Mouse (Mus musculus): ENCODE measurements around the gene Nat9. TPM values are rescaled to one million over a fixed set of nuclear protein-coding genes. Genes with fewer than 3 reads are reported as not detected.

Nat9 gene
- polyA plus RNA-seq, 1 experiment from 2014 or later, result 24.1 TPM

GRCm38 (mm10) chr11:115188539-115189231 is 1.0 kb upstream of the Nat9 start:
- Histone ChIP-seq H3K4me2 (peak overlapping the region; percentile 92), H3K27ac (replicated peaks) (no peak overlapping the region), H3K9ac (no peak overlapping the region)

DNA sequence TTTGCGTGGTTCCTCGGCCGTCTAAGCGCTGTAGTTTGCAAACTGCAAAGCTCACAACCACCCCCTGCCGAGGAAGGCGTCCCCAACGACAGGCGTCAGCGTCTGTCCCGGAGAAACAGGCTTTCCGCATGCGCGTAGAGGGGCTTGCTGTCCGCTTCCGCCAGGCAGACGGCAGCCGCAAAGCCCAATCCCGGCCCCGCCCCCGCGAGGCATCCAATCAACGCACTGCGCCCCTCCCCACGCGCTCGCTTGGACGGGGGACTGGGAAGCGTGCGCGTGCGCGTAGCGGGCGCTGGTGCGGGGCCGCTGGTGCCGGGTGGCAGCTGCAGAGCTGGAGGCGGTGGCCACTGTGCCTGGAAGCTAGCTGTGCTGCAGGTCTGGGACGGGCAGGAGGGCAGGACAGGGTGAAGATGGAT is 427 bp downstream of the Nat9 start, which contains the start of gene Tmem104:
Gene Tmem104 (plus strand): TSS at position 264 of the 416 bp plus-strand sequence.
- peak within 1 kb of the TSS; percentile 89 for H3K9ac ChIP-seq
- H3K4me2 ChIP-seq, result peak within 1 kb of the TSS; percentile 92
- H3K36me3 ChIP-seq, result peaks cover 16% of the 10 kb centered on the region; the same call in 1 of the 2 replicates
- WGBS, result under 1% methylated on average over 39 of the region's 39 CpGs
- peak within 1 kb of the TSS; percentile 83 for H3K27ac ChIP-seq (replicated peaks)
- no peaks in the 10 kb centered on the region for H3K27me3 ChIP-seq
- peak; percentile 92 for ATAC-seq (ENCODE audit: low read depth)
- peak within 1 kb of the TSS; percentile 68 for H3K4me3 ChIP-seq
- H3K9me3 ChIP-seq, result no peaks in the 10 kb centered on the region
- H3K4me1 ChIP-seq (replicated peaks), result peaks cover 21% of the 10 kb centered on the region

More at GRCm38 (mm10) chr11:115188539-115189231, 1.0 kb upstream of the Nat9 start:
- H3K27me3 ChIP-seq, result no peaks in the 10 kb centered on the region
- H3K9me3 ChIP-seq, result no peaks in the 10 kb centered on the region
- WGBS, result 90% methylated on average over 13 of the region's 13 CpGs
- peaks cover 21% of the 10 kb centered on the region for H3K4me1 ChIP-seq (replicated peaks)
- no peak overlapping the region for H3K4me3 ChIP-seq
- no peak for ATAC-seq (ENCODE audit: low read depth)
- H3K36me3 ChIP-seq, result peaks cover 16% of the 10 kb centered on the region; the same call in 1 of the 2 replicates

DNA sequence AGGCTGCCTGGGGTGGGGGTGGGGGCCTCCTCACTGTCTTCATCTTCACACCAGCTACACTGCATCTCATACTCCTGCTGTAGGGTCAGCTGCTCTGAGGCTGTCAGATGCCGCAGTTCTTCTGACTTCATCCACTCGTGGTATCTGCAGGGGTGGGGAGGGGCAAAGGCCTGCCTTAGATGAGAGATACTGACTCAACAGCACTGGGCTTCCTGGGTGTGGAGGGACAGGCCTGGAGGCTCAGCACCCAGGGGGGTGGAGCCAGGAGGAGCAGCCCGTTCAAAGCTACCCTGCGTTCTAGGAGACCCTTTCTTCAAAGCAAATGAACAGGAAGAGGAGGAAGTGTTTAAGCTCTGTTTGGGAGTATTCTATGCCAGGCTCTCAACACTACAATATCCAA is 2.7 kb downstream of the Nat9 start:
- H3K4me2 ChIP-seq, result no peak overlapping the region
- ATAC-seq (ENCODE audit: low read depth), result no peak
- H3K36me3 ChIP-seq, result peaks cover 12% of the 10 kb centered on the region; the same call in 1 of the 2 replicates
- no peaks in the 10 kb centered on the region for H3K9me3 ChIP-seq
- peaks cover 21% of the 10 kb centered on the region for H3K4me1 ChIP-seq (replicated peaks)
- 50% methylated on average over 4 of the region's 4 CpGs for WGBS
- no peaks in the 10 kb centered on the region for H3K27me3 ChIP-seq
- no peak overlapping the region for H3K27ac ChIP-seq (replicated peaks)
- H3K4me3 ChIP-seq, result no peak overlapping the region
- H3K9ac ChIP-seq, result no peak overlapping the region

DNA sequence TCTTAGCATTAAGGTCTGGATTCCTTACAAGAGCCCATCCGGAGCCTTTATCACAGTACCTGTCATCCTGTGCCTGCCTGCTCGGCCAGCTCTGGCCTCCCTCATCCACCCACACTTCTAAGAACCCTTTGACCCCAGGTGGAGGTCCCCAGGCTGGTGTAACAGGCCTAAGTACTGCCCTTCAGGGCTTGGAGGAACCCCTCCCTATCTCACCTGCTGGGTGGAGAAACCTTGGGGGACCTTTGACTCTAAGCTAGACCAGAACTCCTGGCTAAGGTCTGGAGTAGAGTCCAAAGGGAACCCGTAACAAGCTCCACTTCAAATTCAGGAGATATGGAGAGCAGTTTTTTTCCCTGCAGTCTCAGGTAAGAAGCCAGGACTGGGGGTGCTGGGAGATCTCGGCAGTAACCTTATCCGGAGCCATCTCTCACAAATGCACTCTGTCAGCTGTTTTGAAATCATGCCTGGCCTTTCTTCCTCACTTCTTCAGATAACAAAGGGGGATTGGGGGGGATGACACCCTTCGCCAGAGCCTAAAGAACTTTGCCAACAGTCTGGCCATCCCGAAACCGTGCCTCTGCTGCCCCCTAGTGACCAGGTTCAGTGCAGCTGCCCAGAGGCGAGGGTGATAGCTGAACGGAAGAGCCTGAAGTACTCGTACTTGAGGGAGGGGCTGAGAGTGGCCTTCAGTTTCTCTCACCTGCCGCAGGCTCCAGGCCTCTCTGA is 5.6 kb downstream of the Nat9 start:
- H3K9me3 ChIP-seq, result no peaks in the 10 kb centered on the region
- H3K36me3 ChIP-seq, result peaks cover 6% of the 10 kb centered on the region; the same call in 1 of the 2 replicates
- H3K4me1 ChIP-seq (replicated peaks), result peaks cover 41% of the 10 kb centered on the region
- WGBS, result 22% methylated on average over 12 of the region's 12 CpGs
- no peak for ATAC-seq (ENCODE audit: low read depth)
- H3K4me3 ChIP-seq, result no peak overlapping the region
- no peak overlapping the region for H3K9ac ChIP-seq
- no peaks in the 10 kb centered on the region for H3K27me3 ChIP-seq
- H3K4me2 ChIP-seq, result no peak overlapping the region
- no peak overlapping the region for H3K27ac ChIP-seq (replicated peaks)

GRCm38 (mm10) chr11:115179881-115180280 is 7.8 kb downstream of the Nat9 start:
- Histone ChIP-seq H3K27me3 (no peaks in the 10 kb centered on the region), H3K27ac (replicated peaks) (peak overlapping the region; percentile 28; the same call in 1 of the 2 replicates), H3K4me2 (no peak overlapping the region), H3K4me3 (no peak overlapping the region), H3K4me1 (replicated peaks) (peaks cover 52% of the 10 kb centered on the region), H3K9me3 (no peaks in the 10 kb centered on the region), H3K9ac (no peak overlapping the region), H3K36me3 (peaks cover 6% of the 10 kb centered on the region; the same call in 1 of the 2 replicates)
- no peak for ATAC-seq (ENCODE audit: low read depth)
- WGBS, result 89% methylated on average over 6 of the region's 6 CpGs

DNA sequence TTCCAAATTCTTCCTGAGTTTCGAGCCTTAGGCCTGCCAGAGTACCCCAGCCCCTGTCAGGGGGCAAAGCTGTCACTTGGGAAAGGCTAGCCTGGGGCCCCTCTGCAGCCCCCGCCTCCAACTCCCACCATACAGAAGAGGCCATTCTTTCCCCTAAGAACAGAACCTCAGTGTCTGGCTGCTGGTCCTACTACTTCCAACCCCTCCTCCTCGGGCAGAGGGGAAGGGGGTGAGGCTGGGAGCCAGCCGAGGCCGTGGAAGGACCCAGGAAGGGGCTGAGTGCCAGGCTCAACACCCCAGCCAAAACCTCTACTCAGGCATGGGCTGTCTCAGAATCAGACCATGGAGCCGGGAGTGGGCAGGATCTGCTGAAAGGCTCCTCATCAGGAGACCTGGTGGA is 8.5 kb downstream of the Nat9 start:
- H3K27ac ChIP-seq (replicated peaks), result peak overlapping the region; percentile 74; the same call in 1 of the 2 replicates
- peaks cover 58% of the 10 kb centered on the region for H3K4me1 ChIP-seq (replicated peaks)
- H3K4me2 ChIP-seq, result no peak overlapping the region
- H3K9ac ChIP-seq, result no peak overlapping the region
- peaks cover 6% of the 10 kb centered on the region; the same call in 1 of the 2 replicates for H3K36me3 ChIP-seq
- peaks cover under 1% of the 10 kb centered on the region for H3K27me3 ChIP-seq
- no peaks in the 10 kb centered on the region for H3K9me3 ChIP-seq
- 77% methylated on average over 6 of the region's 6 CpGs for WGBS
- no peak for ATAC-seq (ENCODE audit: low read depth)
- H3K4me3 ChIP-seq, result no peak overlapping the region

- Histone ChIP-seq H3K27me3 (peaks cover 4% of the 10 kb centered on the region), H3K4me3 (no peak overlapping the region), H3K36me3 (peaks cover 6% of the 10 kb centered on the region; the same call in 1 of the 2 replicates), H3K9ac (no peak overlapping the region), H3K4me2 (0 out of 2 replicates have a peak overlapping the region, but pooled peaks have one; percentile 1), H3K9me3 (no peaks in the 10 kb centered on the region), H3K27ac (replicated peaks) (peak overlapping the region; percentile 74), H3K4me1 (replicated peaks) (peaks cover 63% of the 10 kb centered on the region)
- 72% methylated on average over 2 of the region's 2 CpGs for WGBS
- ATAC-seq (ENCODE audit: low read depth), result no peak
Observed at GRCm38 (mm10) chr11:115178766-115179165, 8.9 kb downstream of the Nat9 start.

- Histone ChIP-seq H3K9ac (peak overlapping the region; percentile 2; the same call in 1 of the 2 replicates), H3K27me3 (peaks cover 11% of the 10 kb centered on the region), H3K27ac (replicated peaks) (peak overlapping the region; percentile 74), H3K36me3 (peaks cover 6% of the 10 kb centered on the region; the same call in 1 of the 2 replicates), H3K4me2 (0 out of 2 replicates have a peak overlapping the region, but pooled peaks have one; percentile 5), H3K9me3 (no peaks in the 10 kb centered on the region), H3K4me3 (no peak overlapping the region), H3K4me1 (replicated peaks) (peaks cover 74% of the 10 kb centered on the region)
- 42% methylated on average over 10 of the region's 10 CpGs for WGBS
- peak; percentile 67 for ATAC-seq (ENCODE audit: low read depth)
Observed at GRCm38 (mm10) chr11:115177559-115178195, 10.0 kb downstream of the Nat9 start.

DNA sequence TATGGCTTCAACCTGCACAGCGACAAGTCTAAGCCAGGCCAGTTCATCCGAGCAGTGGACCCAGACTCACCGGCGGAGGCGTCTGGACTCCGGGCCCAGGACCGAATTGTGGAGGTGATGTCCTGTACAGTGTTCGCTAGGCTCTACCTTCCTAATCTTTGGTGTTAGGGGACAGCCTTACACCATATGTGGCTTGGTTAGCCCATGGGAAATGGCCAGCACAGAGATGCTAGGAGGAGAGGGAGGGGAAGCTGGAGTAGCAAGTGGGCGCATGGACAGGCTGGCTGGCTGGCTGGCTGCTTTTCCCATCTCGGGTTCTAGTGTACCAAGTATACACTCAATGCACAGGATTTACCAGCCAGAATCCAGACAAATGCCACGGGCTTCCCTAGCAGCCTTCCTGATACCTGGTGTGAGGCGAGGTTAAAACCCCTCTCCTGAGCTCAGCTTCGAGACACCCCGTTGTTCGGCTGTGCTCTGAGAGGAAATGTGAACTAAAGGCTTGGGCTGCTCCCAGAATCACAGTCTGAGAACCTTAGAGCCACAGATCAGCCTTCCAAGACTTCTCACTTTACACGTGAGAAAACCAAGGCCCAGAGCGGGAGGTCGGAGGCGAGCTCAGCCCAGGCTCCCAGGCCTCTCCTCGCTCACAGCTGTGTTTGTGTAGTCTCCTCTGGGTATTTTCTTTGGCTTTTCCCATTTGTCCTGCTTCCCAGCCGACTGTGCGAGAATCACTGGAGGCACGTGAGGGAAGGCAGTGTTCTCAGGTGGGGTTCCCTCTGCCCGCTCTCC is 11.1 kb downstream of the Nat9 start:
- WGBS, result 75% methylated on average over 24 of the region's 24 CpGs
- H3K4me2 ChIP-seq, result no peak overlapping the region
- H3K27ac ChIP-seq (replicated peaks), result peak overlapping the region; percentile 55
- peaks cover 84% of the 10 kb centered on the region for H3K4me1 ChIP-seq (replicated peaks)
- 0 out of 2 replicates have a peak overlapping the region, but pooled peaks have one; percentile 2 for H3K9ac ChIP-seq
- no peak for ATAC-seq (ENCODE audit: low read depth)
- H3K36me3 ChIP-seq, result peaks cover 6% of the 10 kb centered on the region; the same call in 1 of the 2 replicates
- H3K9me3 ChIP-seq, result no peaks in the 10 kb centered on the region
- H3K4me3 ChIP-seq, result no peak overlapping the region
- peaks cover 11% of the 10 kb centered on the region for H3K27me3 ChIP-seq

DNA sequence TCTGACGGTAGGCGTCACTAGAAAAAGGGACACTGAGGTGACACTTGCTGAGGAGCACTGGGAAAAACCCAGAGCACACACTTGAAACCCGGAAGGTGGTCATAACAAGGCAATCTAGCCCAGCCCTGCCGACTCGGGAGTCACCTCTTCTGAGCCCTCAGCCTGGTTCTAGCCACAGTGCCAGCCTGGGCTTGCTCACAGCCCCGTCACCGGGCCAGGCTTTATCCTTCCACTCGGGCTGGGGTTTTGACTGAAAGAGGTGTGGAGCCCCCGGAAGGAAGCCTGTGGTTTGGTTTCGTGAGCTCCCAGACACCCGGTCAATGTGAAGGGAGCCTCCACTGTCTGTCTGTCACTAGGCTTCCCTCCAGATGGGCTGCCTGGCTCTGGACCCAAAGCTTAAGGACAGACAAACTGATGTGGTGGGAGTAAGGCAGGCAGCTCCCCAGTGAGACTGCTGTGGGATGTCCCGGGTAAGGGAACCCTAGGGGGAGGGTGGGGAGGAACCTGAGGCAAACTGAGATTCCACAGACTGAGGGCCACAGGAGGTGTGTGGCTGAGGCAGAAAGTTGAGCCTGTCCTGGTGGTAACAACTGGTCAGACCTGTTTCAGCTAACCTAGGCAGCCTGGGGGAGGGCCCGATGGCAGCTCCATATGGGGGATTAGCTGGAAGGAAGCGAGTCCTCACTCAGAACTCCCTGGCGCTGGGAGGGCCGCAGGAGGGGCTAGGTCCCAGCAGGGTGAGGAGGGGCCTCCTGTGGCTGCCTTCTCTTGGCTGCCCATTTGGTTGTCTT is 13.9 kb downstream of the Nat9 start:
- no peak overlapping the region for H3K9ac ChIP-seq
- no peak overlapping the region for H3K27ac ChIP-seq (replicated peaks)
- no peak overlapping the region for H3K4me3 ChIP-seq
- 17% methylated on average over 16 of the region's 16 CpGs for WGBS
- no peak for ATAC-seq (ENCODE audit: low read depth)
- H3K9me3 ChIP-seq, result no peaks in the 10 kb centered on the region
- no peaks in the 10 kb centered on the region for H3K36me3 ChIP-seq
- peaks cover 11% of the 10 kb centered on the region for H3K27me3 ChIP-seq
- peaks cover 84% of the 10 kb centered on the region for H3K4me1 ChIP-seq (replicated peaks)
- H3K4me2 ChIP-seq, result peak overlapping the region; percentile 11; the same call in 1 of the 2 replicates
